Mouse (Mus musculus): ENCODE measurements around the gene Gm20388.

DNA sequence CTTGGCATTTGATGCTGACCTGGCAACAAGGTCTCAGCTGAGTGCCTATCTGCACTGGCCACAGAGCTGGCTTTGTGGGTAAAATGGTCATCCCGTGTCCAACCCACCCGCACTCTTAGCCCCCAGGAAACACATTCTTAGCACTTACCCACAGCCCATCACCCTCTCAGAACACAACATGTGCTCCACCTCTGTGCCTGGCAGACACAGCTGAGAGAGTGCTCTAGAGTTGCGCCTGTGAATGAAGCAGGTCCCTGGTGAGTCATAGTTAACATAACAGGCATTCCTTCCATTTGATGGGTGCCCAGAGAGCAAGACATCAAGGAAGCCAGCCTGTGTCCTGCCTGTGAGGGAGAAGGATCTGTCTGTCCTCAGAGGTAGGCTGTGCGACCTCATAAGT, 2276.6 kb downstream of the Gm20388 start:
- TF ChIP-seq CTCF (IDR thresholded peaks at IDR 0.05; ENCODE audit: low read depth, low read length) (no peak), GATA1 (IDR thresholded peaks at IDR 0.05; ENCODE audit: borderline replicate concordance, low read length) (no peak), TAL1 (conservative IDR thresholded peaks at IDR 0.05; ENCODE audit: low read depth, low read length) (no peak)

Measured in G1E (cell line).